Mouse (Mus musculus) ES-E14 (cell line): ENCODE data around the gene Skap1.

ENCODE experiments used
- HCFC1 ChIP-seq: IDR thresholded peaks from 2 replicates; pipeline ENCODE4 v1.6.1; 2012; ENCODE audit warnings: low read length, inconsistent platforms, borderline replicate concordance; ENCODE audit not compliant: insufficient read depth
- MAFK ChIP-seq: IDR thresholded peaks from 2 replicates; pipeline ENCODE4 v1.6.1; 2014; ENCODE audit warnings: mild to moderate bottlenecking, low read depth, low read length, inconsistent platforms; ENCODE audit not compliant: insufficient read depth

GRCm38 (mm10) chr11:96685381-96685780, 221.0 kb downstream of the Skap1 start:
- TF ChIP-seq HCFC1 = no peak
- TF ChIP-seq MAFK = no peak
